Mouse (Mus musculus) hindbrain, embryonic 13.5 days (tissue): ENCODE results near the gene Tec. TPM values are rescaled to one million over a fixed set of nuclear protein-coding genes. Genes with fewer than 3 reads are reported as not detected.

Experiments used
- ATAC-seq: fragments of 200-750 bp; cut with Nextera tagmentation; 2 replicates; pipeline ENCODE4 v1.8.0; 2017; ENCODE audit warnings: moderate TSS enrichment; ENCODE audit not compliant: low FRiP score
- H3K27ac ChIP-seq: fragments of 300-500 bp; sonication (generic); 2 replicates; pipeline ENCODE4 v1.5.1; 2015; ENCODE audit warnings: inconsistent platforms, mild to moderate bottlenecking, moderate library complexity
- H3K27me3 ChIP-seq: fragments of 300-500 bp; sonication (generic); 2 replicates; pipeline ENCODE4 v1.6.1; 2015; ENCODE audit warnings: mild to moderate bottlenecking, inconsistent platforms
- H3K36me3 ChIP-seq: fragments of 300-500 bp; sonication (generic); 2 replicates; pipeline ENCODE4 v1.6.1; 2015; ENCODE audit warnings: mild to moderate bottlenecking, inconsistent platforms
- H3K4me1 ChIP-seq: fragments of 300-500 bp; sonication (generic); replicated peaks from 2 replicates; pipeline ENCODE4 v1.6.1; 2015; ENCODE audit warnings: inconsistent platforms
- H3K4me2 ChIP-seq: fragments of 300-500 bp; sonication (generic); 2 replicates; pipeline ENCODE4 v1.6.1; 2015; ENCODE audit warnings: inconsistent platforms, mild to moderate bottlenecking, moderate library complexity
- H3K4me3 ChIP-seq: fragments of 300-500 bp; sonication (generic); 2 replicates; pipeline ENCODE4 v1.5.1; 2015; ENCODE audit warnings: mild to moderate bottlenecking, inconsistent platforms
- H3K9ac ChIP-seq: fragments of 300-500 bp; sonication (generic); 2 replicates; pipeline ENCODE4 v1.6.1; 2015; ENCODE audit warnings: mild to moderate bottlenecking, inconsistent platforms
- H3K9me3 ChIP-seq: fragments of 300-500 bp; sonication (generic); 2 replicates; pipeline ENCODE4 v1.6.1; 2016; ENCODE audit warnings: inconsistent platforms
- WGBS: fragments of 180-500 bp; shearing (Covaris S2); methylation state at CpG from one replicate; pipeline ENCODE4 v1.1.7; 2015; 5-methylcytosine and 5-hydroxymethylcytosine counted together
- polyA plus RNA-seq: library from polyadenylated mRNA; unstranded; fragments of >200 nt; fragmentation: Nextera tagmentation; extraction: Ambion mirVana; gene quantifications from 2 replicates; pipeline ENCODE4 v1.2.1, GENCODE M21; 2015

Gene Tec
- polyA plus RNA-seq, 1 experiment from 2014 or later: 9.8 TPM

DNA sequence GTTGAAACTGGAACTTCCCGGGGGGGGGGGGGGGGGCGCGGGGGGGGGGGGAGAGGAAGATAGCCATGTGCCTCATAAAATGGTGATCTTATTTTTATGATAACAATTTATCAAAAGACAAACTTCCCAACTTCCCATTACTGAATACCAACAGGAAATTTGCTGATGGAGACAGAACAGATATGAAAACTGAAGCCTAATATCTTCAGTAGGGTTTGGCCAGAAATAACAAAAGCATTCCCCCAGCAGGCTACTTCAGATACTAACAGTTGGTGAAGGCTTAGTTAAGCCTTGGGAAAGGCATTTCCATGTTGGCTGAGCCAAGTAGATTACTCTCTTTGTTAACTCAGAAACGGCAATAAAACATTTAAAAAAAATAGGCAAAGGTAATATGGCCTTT lies 21.6 kb downstream of the Tec start:
- no peaks in the 10 kb centered on the region for H3K27me3 ChIP-seq
- H3K27ac ChIP-seq: no peak overlapping the region
- 71% methylated on average over 1 of the region's 4 CpGs for WGBS
- peaks cover 7% of the 10 kb centered on the region; the same call in 1 of the 2 replicates for H3K4me1 ChIP-seq
- no peak overlapping the region for H3K4me3 ChIP-seq
- ATAC-seq: no peak
- H3K9me3 ChIP-seq: no peaks in the 10 kb centered on the region
- H3K9ac ChIP-seq: no peak overlapping the region
- no peak overlapping the region for H3K4me2 ChIP-seq
- H3K36me3 ChIP-seq: no peaks in the 10 kb centered on the region

DNA sequence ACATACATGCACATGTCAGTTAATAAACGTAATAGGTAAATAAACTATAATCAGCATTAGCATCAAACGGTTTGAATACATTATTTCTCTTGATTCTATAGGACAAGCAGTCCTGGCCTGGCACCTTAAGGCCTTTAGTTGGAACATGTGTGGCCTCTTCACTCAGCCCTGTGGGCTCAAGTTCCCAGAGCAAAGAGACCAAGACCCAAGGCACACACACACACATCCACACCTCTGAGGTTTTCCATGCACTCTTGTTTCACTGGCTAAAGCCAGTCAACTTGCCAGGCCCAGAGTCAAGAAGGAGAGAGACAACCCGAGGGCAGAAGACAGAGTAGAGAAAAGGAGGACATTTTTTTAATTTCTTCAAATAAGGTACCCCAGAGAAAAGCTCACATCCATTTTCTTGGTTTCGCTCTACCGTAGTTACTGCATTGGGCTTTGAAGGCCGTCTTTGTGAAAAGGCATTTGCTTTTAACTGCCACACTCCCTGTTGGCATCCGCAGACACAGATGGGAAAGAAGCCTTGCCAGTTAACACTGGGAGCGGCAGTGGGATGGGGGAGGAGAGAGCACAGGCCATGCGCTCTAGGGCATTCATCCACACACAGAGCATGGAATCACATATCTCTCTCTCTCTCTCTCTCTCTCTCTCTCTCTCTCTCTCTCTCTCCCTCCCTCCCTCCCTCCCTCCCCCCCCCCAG lies 22.2 kb downstream of the Tec start:
- H3K4me2 ChIP-seq: no peak overlapping the region
- 0 out of 2 replicates have a peak overlapping the region, but pooled peaks have one; percentile 19 for H3K27ac ChIP-seq
- peaks cover 7% of the 10 kb centered on the region; the same call in 1 of the 2 replicates for H3K4me1 ChIP-seq
- WGBS: 56% methylated on average over 9 of the region's 9 CpGs
- H3K9ac ChIP-seq: no peak overlapping the region
- peak; percentile 82 for ATAC-seq
- no peak overlapping the region for H3K4me3 ChIP-seq
- no peaks in the 10 kb centered on the region for H3K27me3 ChIP-seq
- H3K9me3 ChIP-seq: 0 out of 2 replicates have a peak, but pooled peaks cover under 1% of the 10 kb centered on the region
- H3K36me3 ChIP-seq: no peaks in the 10 kb centered on the region

DNA sequence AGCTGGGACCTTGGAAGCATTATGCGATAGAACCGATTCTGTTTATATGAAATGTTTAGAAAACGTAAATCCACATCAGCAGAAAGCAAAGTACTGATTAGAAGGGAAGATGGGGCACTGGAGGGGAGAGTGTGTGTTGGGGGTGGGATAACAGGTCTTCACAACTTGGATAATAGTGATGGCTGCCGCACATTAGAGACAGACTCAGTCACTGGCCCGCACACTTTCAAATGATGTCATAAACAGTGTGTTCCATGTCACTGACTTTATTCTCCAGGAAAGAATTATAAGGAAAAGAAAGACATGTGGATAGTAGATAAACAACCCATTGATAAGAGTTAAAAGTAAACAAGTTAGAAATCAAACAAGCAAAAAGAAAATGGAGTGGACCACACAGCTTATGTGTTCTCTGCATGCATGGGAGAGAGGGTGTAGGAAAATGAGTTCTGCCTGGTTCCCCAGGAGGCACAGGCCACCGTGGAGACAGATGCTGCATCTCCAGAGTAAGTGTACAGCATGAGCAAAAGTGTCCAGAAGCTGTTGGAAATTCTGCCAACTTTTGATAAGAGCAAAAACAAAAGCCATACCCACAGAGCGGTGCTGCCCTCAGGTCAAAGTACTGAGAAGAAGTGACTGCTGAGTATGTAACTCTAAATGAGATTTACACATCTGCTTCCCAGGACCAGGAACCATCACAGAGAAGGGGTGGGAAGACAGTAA lies 23.3 kb downstream of the Tec start:
- H3K27ac ChIP-seq: no peak overlapping the region
- no peak overlapping the region for H3K4me2 ChIP-seq
- no peak for ATAC-seq
- no peaks in the 10 kb centered on the region for H3K36me3 ChIP-seq
- H3K27me3 ChIP-seq: no peaks in the 10 kb centered on the region
- H3K9me3 ChIP-seq: 0 out of 2 replicates have a peak, but pooled peaks cover 5% of the 10 kb centered on the region
- 82% methylated on average over 7 of the region's 7 CpGs for WGBS
- no peak overlapping the region for H3K9ac ChIP-seq
- peaks cover 7% of the 10 kb centered on the region; the same call in 1 of the 2 replicates for H3K4me1 ChIP-seq
- no peak overlapping the region for H3K4me3 ChIP-seq

DNA sequence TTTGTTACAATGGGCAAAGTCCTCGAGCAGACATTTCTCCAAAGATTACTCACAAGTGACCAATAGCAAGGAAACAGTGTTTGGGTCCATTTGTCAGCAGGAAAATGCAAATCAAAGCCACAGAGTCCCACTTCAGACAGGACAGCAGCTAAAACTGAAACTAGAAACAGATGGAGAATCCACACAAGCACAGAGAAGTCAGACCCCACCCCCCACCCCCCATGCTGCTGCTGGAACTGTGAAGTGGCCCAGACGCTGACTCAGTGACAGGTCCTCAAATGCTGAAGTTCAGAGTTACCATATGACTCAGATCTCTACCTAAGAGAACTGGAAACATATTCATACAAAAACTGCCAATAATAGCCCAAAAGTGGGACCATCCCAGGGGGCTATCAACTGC lies 24.0 kb downstream of the Tec start:
- H3K27me3 ChIP-seq: no peaks in the 10 kb centered on the region
- 59% methylated on average over 2 of the region's 2 CpGs for WGBS
- 0 out of 2 replicates have a peak, but pooled peaks cover 5% of the 10 kb centered on the region for H3K9me3 ChIP-seq
- no peaks in the 10 kb centered on the region for H3K36me3 ChIP-seq
- no peak overlapping the region for H3K4me3 ChIP-seq
- H3K4me1 ChIP-seq: peaks cover 7% of the 10 kb centered on the region; the same call in 1 of the 2 replicates
- no peak overlapping the region for H3K27ac ChIP-seq
- H3K4me2 ChIP-seq: no peak overlapping the region
- no peak overlapping the region for H3K9ac ChIP-seq
- no peak for ATAC-seq

DNA sequence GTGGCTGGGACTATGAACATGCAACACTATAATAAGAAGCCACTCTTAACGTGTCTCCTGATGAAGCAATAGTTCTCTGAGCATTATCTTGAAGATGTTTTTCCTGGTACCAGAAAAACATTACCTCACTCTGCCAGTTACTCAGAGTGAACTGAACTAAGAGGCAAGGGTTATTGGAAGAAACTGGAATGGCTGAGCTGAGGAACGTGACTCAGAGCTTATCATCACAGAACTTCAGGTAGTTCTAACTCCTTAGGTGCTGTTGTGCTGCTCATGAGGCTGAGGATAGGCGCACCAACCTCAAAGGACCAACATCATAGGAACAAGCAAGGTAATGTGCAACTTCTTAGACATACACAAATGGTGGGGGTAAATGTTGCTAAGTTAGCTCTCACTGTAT lies 28.6 kb downstream of the Tec start:
- Histone ChIP-seq H3K9ac (no peak overlapping the region), H3K36me3 (no peaks in the 10 kb centered on the region), H3K27me3 (no peaks in the 10 kb centered on the region), H3K4me2 (no peak overlapping the region), H3K4me1 (no peaks in the 10 kb centered on the region; the same call in 1 of the 2 replicates), H3K27ac (no peak overlapping the region), H3K9me3 (peaks cover 10% of the 10 kb centered on the region; the same call in 1 of the 2 replicates), H3K4me3 (no peak overlapping the region)
- no peak for ATAC-seq
- WGBS: 91% methylated on average over 3 of the region's 3 CpGs

DNA sequence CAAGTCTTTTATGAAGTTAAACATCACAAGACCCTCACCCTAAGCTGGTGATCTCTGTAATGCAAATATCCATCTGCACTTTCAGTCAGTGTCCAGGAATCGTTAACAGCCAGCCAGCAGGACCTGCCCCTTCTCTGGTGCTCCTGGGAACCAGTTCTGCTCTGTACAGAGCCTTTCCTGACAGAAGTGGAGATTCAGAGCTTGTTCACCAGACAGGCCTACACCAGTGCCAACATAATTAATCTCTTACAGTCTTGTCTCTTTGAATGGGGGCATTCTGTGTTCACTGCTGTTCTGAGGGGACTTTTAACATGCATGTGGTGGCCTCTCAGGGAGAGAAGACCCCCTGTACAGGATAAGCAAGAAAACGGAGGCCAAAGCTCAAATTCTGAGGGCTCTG lies 29.3 kb downstream of the Tec start:
- H3K9ac ChIP-seq: no peak overlapping the region

DNA sequence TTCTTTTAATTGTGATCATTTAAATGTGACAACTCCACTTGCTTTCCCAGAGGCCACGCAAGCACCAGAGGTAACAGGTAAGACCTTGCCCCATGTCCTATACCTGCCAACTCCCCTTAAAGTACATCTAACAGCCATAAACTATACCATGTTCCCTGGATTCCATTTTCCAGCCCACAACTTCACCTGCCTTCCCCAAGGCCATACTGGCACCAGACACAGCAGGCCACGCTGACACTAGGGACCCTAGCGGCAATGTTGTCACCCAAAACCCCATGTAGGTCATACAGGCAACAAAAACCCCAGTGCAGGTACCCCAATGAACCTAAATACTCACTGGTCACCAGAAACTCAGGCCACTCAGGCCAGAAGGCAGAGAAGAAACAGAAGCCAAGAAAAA lies 32.6 kb downstream of the Tec start:
- ATAC-seq: no peak
- Histone ChIP-seq H3K4me1 (no peaks in the 10 kb centered on the region), H3K36me3 (no peaks in the 10 kb centered on the region), H3K9ac (no peak overlapping the region), H3K27me3 (no peaks in the 10 kb centered on the region), H3K4me3 (no peak overlapping the region), H3K27ac (no peak overlapping the region), H3K9me3 (peaks cover 6% of the 10 kb centered on the region; the same call in 1 of the 2 replicates), H3K4me2 (no peak overlapping the region)
- 93% methylated on average over 3 of the region's 3 CpGs for WGBS

More for the DNA sequence above, 29.3 kb downstream of the Tec start:
- no peaks in the 10 kb centered on the region for H3K36me3 ChIP-seq
- ATAC-seq: no peak
- H3K9me3 ChIP-seq: peaks cover 10% of the 10 kb centered on the region; the same call in 1 of the 2 replicates
- 50% methylated on average over 2 of the region's 2 CpGs for WGBS
- H3K27me3 ChIP-seq: no peaks in the 10 kb centered on the region
- H3K4me1 ChIP-seq: no peaks in the 10 kb centered on the region; the same call in 1 of the 2 replicates
- H3K4me2 ChIP-seq: no peak overlapping the region
- no peak overlapping the region for H3K27ac ChIP-seq
- no peak overlapping the region for H3K4me3 ChIP-seq

DNA sequence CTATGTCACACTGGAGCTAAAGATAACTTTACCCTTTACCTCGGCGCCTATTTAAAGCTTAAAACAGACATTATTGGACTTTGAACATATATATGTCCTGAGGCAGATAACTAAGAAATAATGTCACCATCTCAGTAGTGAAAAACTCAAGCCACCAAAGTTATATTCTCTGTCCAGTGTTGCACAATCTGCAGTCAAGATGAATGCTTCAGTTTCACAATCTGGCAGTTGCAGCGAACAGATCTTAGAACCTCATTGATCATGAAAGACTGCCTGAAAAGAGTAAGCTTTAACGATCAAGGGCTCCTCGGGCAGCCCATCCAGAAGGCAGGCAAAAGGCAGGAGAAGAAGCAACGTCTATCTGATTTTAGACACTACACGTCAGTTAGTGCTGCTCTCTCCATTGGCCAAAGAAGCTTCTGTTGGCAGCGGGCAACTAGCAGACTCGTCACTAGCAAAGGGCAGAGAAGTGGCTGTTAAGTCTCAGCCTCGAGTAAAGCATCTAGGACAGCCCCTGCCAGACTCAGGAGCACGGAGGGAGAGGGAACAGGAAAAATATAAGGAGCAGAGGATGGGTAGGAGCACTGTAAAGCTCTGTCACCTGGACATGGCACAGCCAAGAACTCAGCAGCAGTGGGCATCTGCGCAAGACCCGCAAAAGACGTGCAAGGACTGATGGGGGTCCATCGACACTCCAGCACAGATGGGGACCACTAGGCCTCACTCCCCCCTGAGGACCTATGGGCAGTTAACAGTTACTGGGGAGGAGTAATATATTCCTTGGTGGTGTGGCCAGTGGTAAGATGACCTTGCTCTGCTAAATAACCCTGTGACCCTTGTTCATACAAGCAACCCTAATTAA lies 35.1 kb downstream of the Tec start:
- no peak for ATAC-seq
- Histone ChIP-seq H3K36me3 (no peaks in the 10 kb centered on the region), H3K9ac (no peak overlapping the region), H3K4me1 (no peaks in the 10 kb centered on the region), H3K9me3 (peaks cover 5% of the 10 kb centered on the region; the same call in 1 of the 2 replicates), H3K27me3 (no peaks in the 10 kb centered on the region), H3K4me2 (no peak overlapping the region), H3K4me3 (no peak overlapping the region), H3K27ac (no peak overlapping the region)
- 81% methylated on average over 15 of the region's 15 CpGs for WGBS

DNA sequence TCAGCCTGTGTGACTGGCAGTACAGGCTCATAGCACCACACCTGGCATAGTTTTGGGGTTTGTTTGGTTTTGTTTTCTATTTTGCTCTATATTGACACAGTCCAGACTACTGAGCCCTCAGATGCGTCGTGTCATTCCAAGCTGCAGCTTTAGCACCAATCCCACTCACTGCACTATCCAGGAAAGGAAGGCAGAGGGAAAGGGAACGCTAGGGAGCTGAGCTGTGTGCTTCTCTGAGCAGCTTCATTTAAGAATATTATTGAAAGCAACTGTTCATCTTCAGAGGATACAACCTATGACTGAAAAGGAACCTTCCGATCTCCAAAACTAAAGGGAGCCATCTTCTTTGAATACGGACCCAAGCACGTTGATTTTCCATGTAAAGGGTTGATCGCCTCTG lies 36.1 kb downstream of the Tec start:
- H3K4me1 ChIP-seq: no peaks in the 10 kb centered on the region
- no peak overlapping the region for H3K27ac ChIP-seq
- 95% methylated on average over 7 of the region's 7 CpGs for WGBS
- ATAC-seq: no peak
- H3K4me3 ChIP-seq: no peak overlapping the region
- peaks cover 2% of the 10 kb centered on the region; the same call in 1 of the 2 replicates for H3K9me3 ChIP-seq
- H3K36me3 ChIP-seq: no peaks in the 10 kb centered on the region
- H3K9ac ChIP-seq: no peak overlapping the region
- H3K4me2 ChIP-seq: no peak overlapping the region
- H3K27me3 ChIP-seq: no peaks in the 10 kb centered on the region

DNA sequence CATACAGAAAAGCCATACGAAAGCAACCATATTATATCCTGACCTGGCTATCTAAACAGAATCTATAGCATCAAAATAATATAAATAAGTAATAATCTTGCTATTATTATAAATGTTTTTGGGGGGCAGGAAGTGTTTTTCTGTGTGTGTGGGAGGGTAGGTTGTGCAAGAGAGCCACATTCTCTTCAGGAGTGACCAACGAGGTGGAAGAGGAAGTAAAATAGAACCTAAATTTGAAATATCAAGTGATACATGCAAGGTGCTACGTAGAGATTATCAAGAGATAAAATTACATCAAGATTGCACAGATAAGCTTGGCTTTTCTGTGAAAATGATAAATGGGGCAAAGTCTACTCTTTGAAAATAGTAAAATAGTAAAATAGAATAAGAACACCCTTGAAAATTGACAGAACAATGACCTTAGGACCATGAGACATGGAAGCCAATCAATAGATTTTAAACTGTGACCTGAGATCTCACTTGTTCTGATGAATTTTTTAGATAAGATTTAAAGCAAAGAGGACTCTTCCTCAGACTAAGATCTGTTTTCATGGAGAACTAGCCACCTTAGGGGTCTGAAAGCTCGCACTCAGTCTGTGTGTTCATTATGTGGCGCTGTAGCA lies 37.2 kb downstream of the Tec start:
- no peak for ATAC-seq
- 95% methylated on average over 5 of the region's 5 CpGs for WGBS

DNA sequence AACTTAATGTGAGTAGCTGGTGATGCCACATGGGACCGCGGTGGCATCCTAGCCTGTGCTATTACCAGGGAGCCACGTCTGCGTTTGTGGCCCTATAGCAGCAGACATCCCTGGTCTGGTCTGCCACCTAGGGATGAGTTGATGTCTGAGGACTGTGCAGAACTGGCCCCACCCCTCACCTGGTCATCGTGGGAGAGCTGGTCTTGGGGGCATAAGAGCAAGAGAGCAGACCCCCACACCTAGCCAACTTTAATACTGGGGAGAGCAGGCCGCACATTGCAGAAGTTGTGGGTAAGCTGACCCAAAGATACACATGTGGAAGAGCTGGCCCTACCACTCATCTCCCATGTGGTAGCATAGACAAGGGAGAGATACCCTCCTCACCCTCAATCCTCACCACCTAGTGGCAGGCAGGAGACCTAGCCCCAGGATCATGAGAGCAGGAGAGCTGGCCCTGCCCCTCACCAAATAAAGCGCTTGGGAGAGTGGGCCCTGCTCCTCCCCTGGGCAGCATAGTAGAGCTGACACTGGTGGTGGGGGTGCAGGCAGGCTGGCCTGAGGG lies 38.7 kb downstream of the Tec start:
- Histone ChIP-seq H3K9ac (no peak overlapping the region), H3K36me3 (no peaks in the 10 kb centered on the region), H3K4me2 (no peak overlapping the region), H3K27ac (no peak overlapping the region), H3K27me3 (no peaks in the 10 kb centered on the region), H3K4me3 (no peak overlapping the region), H3K9me3 (no peaks in the 10 kb centered on the region), H3K4me1 (no peaks in the 10 kb centered on the region)
- 87% methylated on average over 7 of the region's 7 CpGs for WGBS
- ATAC-seq: no peak

More for the DNA sequence above, 37.2 kb downstream of the Tec start:
- Histone ChIP-seq H3K4me3 (no peak overlapping the region), H3K9me3 (no peaks in the 10 kb centered on the region), H3K27me3 (no peaks in the 10 kb centered on the region), H3K4me1 (no peaks in the 10 kb centered on the region), H3K36me3 (no peaks in the 10 kb centered on the region), H3K4me2 (no peak overlapping the region), H3K9ac (no peak overlapping the region), H3K27ac (no peak overlapping the region)
